30 mouse cellular contexts compared by ENCODE assay signal in genomic region chr4:120281011-120281410, GRCm38 (mm10). TPM values are rescaled to one million over a fixed set of nuclear protein-coding genes. Genes with fewer than 3 reads are reported as not detected.
DNase-seq lines count a peak whose midpoint lies in the region; ATAC-seq lines count a peak whose summit lies in the region.
"Had no signal": no experiment of that assay in that cellular context is flagged by ENCODE, and none has a peak within 500 bp of the region (broad histone marks: within the 10 kb centered on the region; RNA-seq: fewer than 3 reads in every experiment).

No protein-coding gene starts in this region.

- H3K4me1 ChIP-seq in forebrain, embryonic 13.5 days: peaks cover 99% of the 10 kb centered on the region
- peaks cover 76% of the 10 kb centered on the region for H3K4me1 ChIP-seq in forebrain, embryonic 12.5 days

- peak overlapping the region; percentile 95 for H3K27ac ChIP-seq in forebrain, embryonic 13.5 days
- H3K27ac ChIP-seq in forebrain, embryonic 12.5 days: no peak overlapping the region
- H3K27ac ChIP-seq: hindbrain, embryonic 12.5 days; limb, embryonic 13.5 days; lung, embryonic 15.5 days; midbrain, embryonic 10.5 days; midbrain, embryonic 15.5 days had no signal

- peak overlapping the region; percentile 92 for H3K4me2 ChIP-seq in forebrain, embryonic 13.5 days
- H3K4me2 ChIP-seq in forebrain, embryonic 12.5 days: no peak overlapping the region
- H3K4me2 ChIP-seq: heart, embryonic 11.5 days; hindbrain, embryonic 12.5 days; limb, embryonic 13.5 days; liver, embryonic 11.5 days; lung, embryonic 15.5 days; midbrain, embryonic 15.5 days had no signal

- peak; percentile 78 for DNase-seq in layer of hippocampus, adult 9-11 months
- no peak for DNase-seq in layer of hippocampus, postnatal 25 days (ENCODE audit: extremely low spot score in 1 of 2, low spot score in 1 of 2)
- peak; percentile 45 for DNase-seq in brain, adult 2 months (ENCODE audit: low read depth, low spot score)
- peak; percentile 59 to 65 for DNase-seq in layer of hippocampus, postnatal 10 days (ENCODE audit: low spot score in 2 of 2)
- DNase-seq: adrenal gland, postnatal 10 days; cerebellum, adult 11-12 months; cerebellum, adult 9-11 months; gastrocnemius, postnatal 36 days; heart, adult 18-20 months; heart, postnatal 36 days; kidney, adult 9 months; kidney, postnatal 10 days; spleen, adult 18-20 months; thymus, adult 18-20 months; thymus, postnatal 25 days had no signal

- no peak for ATAC-seq in forebrain, embryonic 13.5 days
- no peak for ATAC-seq in forebrain, embryonic 12.5 days (ENCODE audit: low FRiP score)
- ATAC-seq in activated CD4-positive, CD25-positive, alpha-beta regulatory T cell, adult 4 months: no peak
- ATAC-seq: intestine, embryonic 16.5 days; midbrain, embryonic 15.5 days had no signal

- H3K4me3 ChIP-seq in forebrain, embryonic 13.5 days: no peak overlapping the region
- H3K4me3 ChIP-seq in forebrain, embryonic 12.5 days (replicated peaks): no peak overlapping the region
- H3K4me3 ChIP-seq: erythroblast, embryonic 14.5 days; hindbrain, embryonic 12.5 days; limb, embryonic 13.5 days; lung, embryonic 15.5 days; midbrain, embryonic 10.5 days; midbrain, embryonic 15.5 days had no signal

- H3K9ac ChIP-seq in forebrain, embryonic 13.5 days: 0 out of 2 replicates have a peak overlapping the region, but pooled peaks have one; percentile 30
- no peak overlapping the region for H3K9ac ChIP-seq in forebrain, embryonic 12.5 days
- H3K9ac ChIP-seq: hindbrain, embryonic 12.5 days; limb, embryonic 13.5 days; lung, embryonic 15.5 days; midbrain, embryonic 15.5 days had no signal

- H3K9me3 ChIP-seq in forebrain, embryonic 13.5 days (replicated peaks): no peaks in the 10 kb centered on the region
- no peaks in the 10 kb centered on the region for H3K9me3 ChIP-seq in forebrain, embryonic 12.5 days
- H3K9me3 ChIP-seq: hindbrain, embryonic 12.5 days; limb, embryonic 13.5 days; lung, embryonic 15.5 days; midbrain, embryonic 10.5 days; midbrain, embryonic 15.5 days had no signal

- H3K27me3 ChIP-seq in forebrain, embryonic 13.5 days: peaks cover 9% of the 10 kb centered on the region; the same call in 1 of the 2 replicates
- H3K27me3 ChIP-seq in forebrain, embryonic 12.5 days: peaks cover 77% of the 10 kb centered on the region

- peaks cover 11% of the 10 kb centered on the region for H3K36me3 ChIP-seq in forebrain, embryonic 13.5 days (ENCODE audit: poor library complexity, severe bottlenecking)
- H3K36me3 ChIP-seq in forebrain, embryonic 12.5 days (replicated peaks): no peaks in the 10 kb centered on the region
- H3K36me3 ChIP-seq: G1E; hindbrain, embryonic 12.5 days; limb, embryonic 13.5 days; lung, embryonic 15.5 days; midbrain, embryonic 10.5 days; midbrain, embryonic 15.5 days had no signal

- 46% methylated on average over 3 of the region's 3 CpGs for WGBS in forebrain, embryonic 13.5 days
- WGBS in forebrain, embryonic 12.5 days: 42% methylated on average over 2 of the region's 3 CpGs

RNA-seq across cellular contexts. Expression of gene Foxo6, which starts 6.1 kb away (rescaled TPM):
- 3.1 and 3.8 TPM in 2 replicates for polyA plus RNA-seq in forebrain, embryonic 13.5 days (2015; fragmentation: Nextera tagmentation; extraction: Ambion mirVana)
- polyA plus RNA-seq in forebrain, embryonic 12.5 days (2016; fragmentation: Nextera tagmentation; extraction: Ambion mirVana): 0.96 and 1.1 TPM in 2 replicates
- total RNA-seq in layer of hippocampus, postnatal 25 days (2021): 10 to 100 TPM; 36.3 to 37.4 TPM
- total RNA-seq in layer of hippocampus, postnatal 10 days (2021): 10 to 100 TPM; 60.4 to 61.7 TPM
- not detected for polyA plus RNA-seq in activated CD4-positive, CD25-positive, alpha-beta regulatory T cell, adult 4 months (2017; shearing (Covaris generic))
- total RNA-seq: G1E; megakaryocyte progenitor cell, adult 5-6 weeks had no signal
- polyA plus RNA-seq: erythroblast, embryonic 14.5 days; G1E; liver, embryonic 16.5 days had no signal

Comparison
In these comparisons a context has a peak if more than half of its experiments do, and no peak if none do; other contexts are left out.
1. DNase-seq: peak in layer of hippocampus, adult 9-11 months (single experiment), brain, adult 2 months (single experiment) and layer of hippocampus, postnatal 10 days (2 of 2); none in layer of hippocampus, postnatal 25 days (0 of 2).